Mouse (Mus musculus): ENCODE results near the gene Cfap54. TPM values are rescaled to one million over a fixed set of nuclear protein-coding genes. Genes with fewer than 3 reads are reported as not detected.

The Cfap54 gene
- total RNA-seq, 2 experiments from 2014 or later = 0.50 to 0.53 TPM

GRCm38 (mm10) chr10:93098211-93098805, 16.9 kb upstream of the Cfap54 start:
- no peak for DNase-seq (ENCODE audit: low spot score)

- no peak for DNase-seq (ENCODE audit: low spot score)
Observed at GRCm38 (mm10) chr10:93097439-93097838, 16.0 kb upstream of the Cfap54 start.

GRCm38 (mm10) chr10:93095827-93096226, 14.4 kb upstream of the Cfap54 start:
- no peak for DNase-seq (ENCODE audit: low spot score)

GRCm38 (mm10) chr10:93094957-93095580, 13.7 kb upstream of the Cfap54 start:
- DNase-seq (ENCODE audit: low spot score) = no peak

- no peak for DNase-seq (ENCODE audit: low spot score)
Observed at GRCm38 (mm10) chr10:93091928-93092327, 10.5 kb upstream of the Cfap54 start.

- DNase-seq (ENCODE audit: low spot score) = no peak
Observed at GRCm38 (mm10) chr10:93090241-93090640, 8.8 kb upstream of the Cfap54 start.

- no peak for DNase-seq (ENCODE audit: low spot score)
Observed at GRCm38 (mm10) chr10:93088396-93089048, 7.1 kb upstream of the Cfap54 start.

- DNase-seq (ENCODE audit: low spot score) = no peak
Observed at GRCm38 (mm10) chr10:93087504-93087903, 6.1 kb upstream of the Cfap54 start.

GRCm38 (mm10) chr10:93083963-93084340, 2.5 kb upstream of the Cfap54 start:
- DNase-seq (ENCODE audit: low spot score) = no peak

- DNase-seq (ENCODE audit: low spot score) = no peak
Observed at GRCm38 (mm10) chr10:93083198-93083962, 2.0 kb upstream of the Cfap54 start.

- DNase-seq (ENCODE audit: low spot score) = no peak
Observed at GRCm38 (mm10) chr10:93079486-93079885, 1.9 kb downstream of the Cfap54 start.

GRCm38 (mm10) chr10:93077935-93078479, 3.4 kb downstream of the Cfap54 start:
- no peak for DNase-seq (ENCODE audit: low spot score)

- no peak for DNase-seq (ENCODE audit: low spot score)
Observed at GRCm38 (mm10) chr10:93076376-93076775, 5.0 kb downstream of the Cfap54 start.

- DNase-seq (ENCODE audit: low spot score) = no peak
Observed at GRCm38 (mm10) chr10:93075856-93076255, 5.6 kb downstream of the Cfap54 start.

- DNase-seq (ENCODE audit: low spot score) = no peak
Observed at GRCm38 (mm10) chr10:93072769-93073168, 8.6 kb downstream of the Cfap54 start.

GRCm38 (mm10) chr10:93071753-93072152, 9.7 kb downstream of the Cfap54 start:
- DNase-seq (ENCODE audit: low spot score) = no peak

GRCm38 (mm10) chr10:93070121-93070898, 11.1 kb downstream of the Cfap54 start:
- DNase-seq (ENCODE audit: low spot score) = peak; percentile 29

- no peak for DNase-seq (ENCODE audit: low spot score)
Observed at GRCm38 (mm10) chr10:93069721-93070120, 11.7 kb downstream of the Cfap54 start.

- DNase-seq (ENCODE audit: low spot score) = peak; percentile 26
Observed at GRCm38 (mm10) chr10:93069041-93069679, 12.3 kb downstream of the Cfap54 start.

- DNase-seq (ENCODE audit: low spot score) = no peak
Observed at GRCm38 (mm10) chr10:93064973-93065372, 16.4 kb downstream of the Cfap54 start.

- DNase-seq (ENCODE audit: low spot score) = no peak
Observed at GRCm38 (mm10) chr10:93063576-93063975, 17.8 kb downstream of the Cfap54 start.
